Mouse (Mus musculus) liver, postnatal 0 days (tissue): ENCODE measurements around the gene Pdlim3.

ENCODE experiments used
- CTCF ChIP-seq: sonication (generic); IDR thresholded peaks from 2 replicates; pipeline ENCODE4 v1.5.1; 2016; ENCODE audit warnings: antibody characterized with exemption, low read depth
- EP300 ChIP-seq: IDR thresholded peaks from 2 replicates; pipeline ENCODE4 v1.6.1; 2016; ENCODE audit warnings: antibody characterized with exemption, low read depth, mild to moderate bottlenecking

DNA sequence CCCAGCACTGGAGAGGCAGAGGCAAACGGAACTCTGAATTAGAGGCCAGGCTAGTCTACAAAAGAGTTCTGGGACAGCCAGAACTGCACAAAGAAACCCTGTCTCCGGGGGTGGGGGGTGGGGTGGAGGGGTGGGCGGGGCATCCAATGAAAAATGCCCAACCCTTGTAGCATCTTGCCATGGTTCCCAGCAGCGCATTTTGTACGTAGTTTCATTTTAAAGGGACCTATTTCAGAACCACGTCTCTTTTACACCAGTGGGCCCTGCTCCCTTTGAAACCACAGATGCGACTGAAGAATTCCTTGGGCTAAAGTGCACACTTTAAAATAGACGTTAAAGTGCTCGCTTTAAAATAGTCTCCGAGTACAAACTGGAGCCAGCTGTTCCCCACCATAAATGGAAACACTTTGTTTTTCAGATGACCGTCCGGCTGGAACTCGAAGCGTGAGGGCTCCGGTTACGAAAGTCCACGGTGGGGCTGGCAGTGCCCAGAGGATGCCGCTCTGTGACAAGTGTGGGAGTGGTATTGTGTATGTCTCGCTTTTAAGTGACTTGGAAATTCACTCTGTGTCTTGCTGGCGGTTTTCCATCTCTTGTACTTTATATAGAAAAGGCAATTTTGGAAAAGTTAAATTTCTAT lies 31.9 kb downstream of the Pdlim3 start:
- no peak for TF ChIP-seq CTCF
- no peak for TF ChIP-seq EP300
